Mouse (Mus musculus) erythroblast, embryonic 14.5 days (primary cell): ENCODE results near the gene Osbpl9.

Experiments
- GATA1 ChIP-seq: IDR thresholded peaks from 2 replicates; pipeline ENCODE4 v1.6.1; 2012; ENCODE audit warnings: low read length, inconsistent platforms, mixed read lengths
- TAL1 ChIP-seq: IDR thresholded peaks from 3 replicates; pipeline ENCODE4 v1.6.1; 2012; ENCODE audit warnings: low read length, inconsistent platforms, mixed read lengths

DNA sequence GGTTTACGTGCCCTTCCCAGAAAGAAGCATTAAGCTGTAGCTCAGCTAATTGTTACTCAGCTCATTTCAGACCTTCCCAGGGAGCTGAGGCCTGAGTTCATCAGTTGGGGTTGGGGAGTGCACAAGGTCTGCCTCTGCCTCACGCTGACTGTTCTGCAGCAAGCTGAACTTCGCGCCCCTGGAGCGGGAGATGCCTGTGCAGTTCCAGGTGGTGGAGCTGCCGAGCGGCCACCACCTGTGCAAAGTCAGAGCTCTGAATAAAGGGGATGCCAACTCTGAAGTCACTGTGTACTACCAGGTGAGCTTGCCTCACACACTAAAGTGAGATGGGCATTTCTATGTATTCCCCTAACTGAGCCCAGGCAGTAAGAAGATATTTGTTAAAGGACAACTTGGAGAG is 145.7 kb downstream of the Osbpl9 start:
- no peak for TF ChIP-seq GATA1
- TF ChIP-seq TAL1: no peak
